Mouse (Mus musculus) liver, adult 2 months (tissue): ENCODE results near the gene Synpo2. TPM values are rescaled to one million over a fixed set of nuclear protein-coding genes. Genes with fewer than 3 reads are reported as not detected.

Experiments
- DNase-seq: peaks from one replicate; pipeline ENCODE4 v3.0.0-alpha.2; 2011; ENCODE audit warnings: low read depth, low spot score; ENCODE audit errors: extremely low read depth
- H3K27ac ChIP-seq: fragments of 200-500 bp; replicated peaks from 2 replicates; pipeline ENCODE4 v1.5.1; 2012; ENCODE audit warnings: low read depth, mild to moderate bottlenecking, control low read depth, inconsistent platforms, low read length; ENCODE audit not compliant: insufficient read depth
- H3K27me3 ChIP-seq: fragments of 200-500 bp; 2 replicates; pipeline ENCODE4 v1.6.1; 2012; ENCODE audit warnings: mild to moderate bottlenecking, moderate library complexity, low read length, inconsistent platforms; ENCODE audit not compliant: control insufficient read depth, insufficient read depth
- H3K36me3 ChIP-seq: fragments of 200-500 bp; 2 replicates; pipeline ENCODE4 v1.6.1; 2012; ENCODE audit warnings: low read length, inconsistent platforms; ENCODE audit not compliant: control insufficient read depth, insufficient read depth
- H3K4me1 ChIP-seq: fragments of 200-500 bp; 2 replicates; pipeline ENCODE4 v1.6.1; 2011; ENCODE audit warnings: low read length; ENCODE audit not compliant: control insufficient read depth, insufficient read depth
- H3K4me3 ChIP-seq: fragments of 200-500 bp; 2 replicates; pipeline ENCODE4 v1.5.1; 2011; ENCODE audit warnings: low read depth, mild to moderate bottlenecking, control low read depth, low read length, moderate library complexity; ENCODE audit not compliant: insufficient read depth
- H3K79me2 ChIP-seq: fragments of 200-500 bp; 2 replicates; pipeline ENCODE4 v1.6.1; 2012; ENCODE audit warnings: inconsistent platforms, mild to moderate bottlenecking, low read length, moderate library complexity; ENCODE audit not compliant: control insufficient read depth, insufficient read depth
- H3K9ac ChIP-seq: fragments of 200-500 bp; 2 replicates; pipeline ENCODE4 v1.6.1; 2012; ENCODE audit warnings: low read depth, mild to moderate bottlenecking, control low read depth, inconsistent platforms, low read length
- CTCF ChIP-seq: fragments of 200-500 bp; IDR thresholded peaks from 2 replicates; pipeline ENCODE4 v1.5.1; 2011; ENCODE audit warnings: low read depth, low read length, control low read depth
- POLR2A ChIP-seq: fragments of 200-500 bp; IDR thresholded peaks from 2 replicates; pipeline ENCODE4 v1.6.1; 2011; ENCODE audit warnings: low read length, control low read depth; ENCODE audit not compliant: insufficient read depth; ENCODE audit errors: extremely low read depth
- WGBS: fragments of 180-500 bp; shearing (Covaris S2); methylation state at CpG from one replicate; pipeline ENCODE4 v1.1.7; 2018; 5-methylcytosine and 5-hydroxymethylcytosine counted together
- polyA plus RNA-seq: library from polyadenylated mRNA; depleted of rRNA; stranded (reverse); fragments of >200 nt; gene quantifications from 2 replicates; pipeline ENCODE4 v1.2.3, GENCODE M21; 2012
- total RNA-seq: library from RNA; depleted of rRNA; stranded (reverse); fragments of >200 nt; gene quantifications from 2 replicates; pipeline ENCODE4 v1.2.3, GENCODE M21; 2014

Gene Synpo2
- total and polyA plus RNA-seq, 2 experiments, result 0.06 to 0.37 TPM

DNA sequence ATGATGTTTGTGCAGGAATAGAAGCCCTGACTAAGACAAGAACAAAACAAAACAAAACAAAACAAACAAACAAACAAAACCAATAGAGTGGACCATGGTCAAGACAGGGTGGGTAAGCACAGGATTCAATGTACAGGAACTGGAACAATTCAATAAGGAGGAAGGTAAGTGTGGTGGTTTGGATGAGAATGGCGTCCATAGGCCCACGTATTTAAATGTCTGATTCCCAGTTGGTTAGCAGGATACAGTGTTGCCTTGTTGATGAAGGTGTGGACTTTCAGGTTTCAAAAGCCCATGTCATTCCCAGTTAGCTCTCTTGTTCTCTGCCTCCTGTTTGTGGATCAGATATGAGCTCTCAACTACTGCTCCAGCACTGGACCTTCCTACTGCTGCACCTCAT, 140.8 kb downstream of the Synpo2 start:
- H3K27ac ChIP-seq, result no peak overlapping the region
- 99% methylated on average over 2 of the region's 2 CpGs for WGBS

DNA sequence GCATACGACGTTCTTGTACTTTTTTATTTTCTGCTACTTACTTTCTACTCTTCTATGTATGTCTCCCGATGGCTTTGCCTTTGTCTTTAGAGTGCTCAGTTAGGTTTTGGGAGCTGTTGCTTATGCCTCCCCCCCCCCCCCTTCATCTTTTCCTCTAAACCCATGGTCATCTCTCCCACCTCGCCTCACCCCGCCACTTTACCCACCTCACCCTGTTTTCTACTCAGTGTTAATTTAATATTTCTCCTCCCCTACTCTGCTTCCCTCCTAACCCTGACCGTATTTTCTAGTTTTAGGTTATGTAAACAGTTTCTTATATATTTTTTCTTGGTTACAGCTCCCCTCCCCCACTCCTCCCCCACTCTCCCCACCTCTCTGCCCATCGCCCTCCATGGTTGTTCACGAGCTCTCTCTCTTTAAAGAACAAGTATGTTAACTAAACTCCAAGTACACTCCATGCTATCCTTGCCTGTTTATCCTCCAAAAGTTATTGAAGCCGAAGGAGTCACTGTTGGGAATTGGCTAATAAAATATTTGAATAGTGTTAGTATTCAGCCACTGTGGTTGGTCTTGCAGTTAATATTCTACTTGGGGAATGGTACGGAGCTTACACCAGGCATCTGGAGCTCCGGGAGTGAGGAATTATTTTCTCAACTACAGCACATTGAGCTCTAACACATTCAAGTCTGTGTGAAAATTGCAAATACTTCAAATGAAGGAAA, 142.1 kb downstream of the Synpo2 start:
- 28% methylated on average over 11 of the region's 11 CpGs for WGBS
- TF ChIP-seq POLR2A (no peak), CTCF (no peak)
- Histone ChIP-seq H3K36me3 (no peaks in the 10 kb centered on the region), H3K79me2 (no peaks in the 10 kb centered on the region), H3K27ac (no peak overlapping the region), H3K27me3 (no peaks in the 10 kb centered on the region), H3K4me3 (peak overlapping the region; percentile 43), H3K4me1 (no peaks in the 10 kb centered on the region), H3K9ac (peak overlapping the region; percentile 41)
- peak; percentile 69 for DNase-seq

More for the DNA sequence above, 140.8 kb downstream of the Synpo2 start:
- Histone ChIP-seq H3K27me3 (no peaks in the 10 kb centered on the region), H3K36me3 (no peaks in the 10 kb centered on the region), H3K79me2 (no peaks in the 10 kb centered on the region), H3K9ac (no peak overlapping the region), H3K4me1 (no peaks in the 10 kb centered on the region), H3K4me3 (no peak overlapping the region)
- no peak for DNase-seq
- TF ChIP-seq CTCF (no peak), POLR2A (no peak)

DNA sequence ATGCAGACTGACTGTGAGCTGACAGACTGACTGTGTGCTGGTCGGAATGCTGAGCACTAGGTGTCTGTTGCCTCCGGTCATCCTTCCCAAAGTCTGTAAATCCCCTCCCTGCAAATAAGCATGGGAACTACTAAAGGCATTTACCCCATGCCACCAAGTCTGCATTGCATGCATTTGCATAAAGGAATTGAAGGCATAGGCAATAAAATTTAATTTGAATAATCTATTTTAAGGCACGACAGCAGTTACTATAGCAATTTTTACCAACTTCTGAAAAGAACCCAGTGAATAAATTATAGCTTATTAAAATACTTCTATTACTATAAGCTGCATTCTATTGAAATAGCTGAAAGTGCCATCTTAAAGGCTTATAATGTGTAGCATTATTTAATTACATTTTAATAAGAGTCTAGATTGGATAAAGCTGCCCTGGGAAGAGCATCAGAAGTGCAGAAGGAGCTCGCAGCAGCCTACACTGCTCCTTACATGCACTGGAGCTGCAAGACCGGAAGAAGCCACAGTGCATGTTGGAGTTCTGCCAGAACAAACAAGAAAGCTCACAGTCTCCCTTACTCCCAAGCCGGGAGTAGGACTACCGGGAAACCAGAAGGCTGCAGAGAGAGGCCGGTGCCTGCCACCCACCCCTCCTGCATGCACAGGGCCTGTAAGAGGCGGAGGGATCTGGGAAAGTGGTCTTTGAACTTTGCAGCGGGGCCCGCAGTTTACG, 142.9 kb downstream of the Synpo2 start:
- H3K9ac ChIP-seq, result peak overlapping the region; percentile 41
- TF ChIP-seq POLR2A (no peak), CTCF (no peak)
- no peak overlapping the region for H3K27ac ChIP-seq
- no peaks in the 10 kb centered on the region for H3K79me2 ChIP-seq
- H3K36me3 ChIP-seq, result no peaks in the 10 kb centered on the region
- H3K27me3 ChIP-seq, result no peaks in the 10 kb centered on the region
- H3K4me3 ChIP-seq, result peak overlapping the region; percentile 43
- no peaks in the 10 kb centered on the region; the same call in 1 of the 2 replicates for H3K4me1 ChIP-seq
- DNase-seq, result peak; percentile 74
- 34% methylated on average over 12 of the region's 12 CpGs for WGBS

DNA sequence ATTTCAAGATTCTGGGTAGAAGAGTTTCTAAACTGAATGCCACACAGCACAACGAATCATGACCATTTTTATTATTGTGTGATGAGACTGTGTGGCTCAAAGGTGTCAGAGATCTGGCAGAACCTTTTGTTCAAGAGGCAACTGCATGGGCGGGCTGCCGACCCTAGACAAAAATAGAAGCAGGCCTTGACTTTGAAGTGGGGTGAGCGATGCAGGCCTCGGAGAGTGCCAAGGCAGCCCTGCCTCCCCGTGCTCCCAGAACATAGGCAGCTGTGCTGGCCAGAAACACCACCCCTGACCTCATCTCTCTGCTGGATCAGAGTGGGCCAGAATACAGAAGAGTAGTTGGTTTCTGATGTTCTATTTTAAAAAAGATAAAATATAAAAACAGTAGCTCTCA, 143.5 kb downstream of the Synpo2 start:
- Histone ChIP-seq H3K36me3 (no peaks in the 10 kb centered on the region), H3K27me3 (no peaks in the 10 kb centered on the region), H3K4me1 (no peaks in the 10 kb centered on the region; the same call in 1 of the 2 replicates), H3K27ac (no peak overlapping the region), H3K4me3 (no peak overlapping the region), H3K79me2 (no peaks in the 10 kb centered on the region), H3K9ac (no peak overlapping the region)
- TF ChIP-seq POLR2A, result no peak
- no peak for TF ChIP-seq CTCF
- WGBS, result 61% methylated on average over 6 of the region's 6 CpGs
- DNase-seq, result no peak

DNA sequence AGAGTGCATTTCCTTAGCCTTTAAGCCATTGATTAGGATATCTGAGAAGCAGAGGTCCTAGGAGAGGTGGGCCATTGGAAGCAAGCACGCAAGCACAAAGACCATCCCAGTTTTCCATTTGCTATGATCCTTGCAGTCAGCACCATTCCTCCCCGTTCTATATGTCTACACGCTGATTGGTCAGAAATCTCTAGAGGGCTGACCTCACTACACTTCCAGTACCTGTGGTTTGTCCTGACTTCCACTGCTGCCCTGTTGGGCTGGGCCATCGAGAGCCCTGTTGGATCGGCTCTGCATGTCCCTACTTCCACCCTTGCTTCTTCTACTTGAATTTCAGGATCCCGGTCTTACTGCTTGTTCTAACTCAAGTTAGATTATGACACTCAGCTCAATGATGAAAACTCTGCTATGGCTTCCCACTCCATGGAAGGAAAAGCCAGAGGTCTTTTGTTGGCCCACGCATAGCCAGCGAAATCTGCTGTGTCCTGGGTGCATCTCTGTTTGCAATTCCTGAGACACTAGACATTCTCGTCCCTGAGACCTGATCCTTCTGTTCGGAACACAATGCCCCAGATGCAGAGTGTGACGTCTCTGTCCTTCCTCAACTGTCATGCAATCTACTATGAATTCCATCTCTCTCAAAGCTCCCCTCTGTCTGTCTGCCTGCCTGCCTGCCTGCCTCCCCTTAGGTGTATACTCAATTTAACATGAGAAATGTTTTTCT, 146.5 kb downstream of the Synpo2 start:
- H3K79me2 ChIP-seq, result no peaks in the 10 kb centered on the region
- TF ChIP-seq POLR2A (no peak), CTCF (no peak)
- 94% methylated on average over 11 of the region's 11 CpGs for WGBS
- H3K9ac ChIP-seq, result no peak overlapping the region
- DNase-seq, result no peak
- H3K4me1 ChIP-seq, result no peaks in the 10 kb centered on the region; the same call in 1 of the 2 replicates
- no peaks in the 10 kb centered on the region for H3K27me3 ChIP-seq
- no peak overlapping the region for H3K27ac ChIP-seq
- H3K36me3 ChIP-seq, result no peaks in the 10 kb centered on the region
- no peak overlapping the region for H3K4me3 ChIP-seq
